Mouse (Mus musculus): Measurements from ENCODE around the gene Tmco3.

DNA sequence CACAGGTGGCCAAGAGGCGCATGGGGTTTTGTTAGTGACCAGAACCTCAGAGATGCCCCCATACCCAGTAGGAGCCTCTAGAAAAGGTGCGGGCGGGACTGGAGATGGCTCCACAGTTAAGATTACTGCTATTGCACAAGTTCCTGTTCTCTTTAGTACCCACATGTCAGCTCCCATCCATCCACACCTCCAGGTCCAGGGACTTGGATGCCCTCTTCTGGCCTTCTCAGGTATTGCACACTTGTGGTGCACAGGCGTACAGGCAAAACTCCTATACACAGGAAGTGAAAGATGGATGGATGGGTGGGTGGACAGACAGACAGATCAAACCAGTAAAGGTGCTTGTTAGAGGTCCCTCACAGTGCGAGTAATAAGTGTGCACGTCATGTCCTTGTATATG, 73.9 kb downstream of the Tmco3 start:
- TF ChIP-seq CTCF (IDR thresholded peaks at IDR 0.05; ENCODE audit: low read depth) (peak; percentile 71), EP300 (IDR thresholded peaks at IDR 0.05; ENCODE audit: low read depth) (no peak)

Data from liver, postnatal 0 days (tissue).